Mouse (Mus musculus): ENCODE data around the gene Rtn4. TPM values are rescaled to one million over a fixed set of nuclear protein-coding genes. Genes with fewer than 3 reads are reported as not detected.

The Rtn4 gene
- total RNA-seq, 2 experiments from 2014 or later: 113 to 115 TPM

- intact Hi-C loops (cut with DNase I): no loop called here
- DNase-seq: no peak
These were observed 12.5 kb downstream of the Rtn4 start for GRCm38 (mm10) chr11:29705263-29705662.

DNA sequence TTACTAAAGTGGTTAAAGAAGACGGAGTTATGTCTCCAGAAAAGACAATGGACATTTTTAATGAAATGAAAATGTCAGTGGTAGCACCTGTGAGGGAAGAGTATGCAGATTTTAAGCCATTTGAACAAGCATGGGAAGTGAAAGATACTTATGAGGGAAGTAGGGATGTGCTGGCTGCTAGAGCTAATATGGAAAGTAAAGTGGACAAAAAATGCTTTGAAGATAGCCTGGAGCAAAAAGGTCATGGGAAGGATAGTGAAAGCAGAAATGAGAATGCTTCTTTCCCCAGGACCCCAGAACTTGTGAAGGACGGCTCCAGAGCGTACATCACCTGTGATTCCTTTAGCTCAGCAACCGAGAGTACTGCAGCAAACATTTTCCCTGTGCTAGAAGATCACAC, 14.1 kb downstream of the Rtn4 start:
- intact Hi-C loops (cut with DNase I): no loop called here

GRCm38 (mm10) chr11:29709512-29709911, 16.8 kb downstream of the Rtn4 start:
- DNase-seq: no peak
- intact Hi-C loops (cut with DNase I): no loop called here

More for the DNA sequence above, 14.1 kb downstream of the Rtn4 start:
- DNase-seq: no peak

- no peak for DNase-seq
- intact Hi-C loops (cut with DNase I): loop anchor here (5.0 kb wide), 1 partner anchor 447 kb away; no protein-coding TSS in a partner anchor
These were observed 21.4 kb downstream of the Rtn4 start for GRCm38 (mm10) chr11:29714114-29714513.

DNA sequence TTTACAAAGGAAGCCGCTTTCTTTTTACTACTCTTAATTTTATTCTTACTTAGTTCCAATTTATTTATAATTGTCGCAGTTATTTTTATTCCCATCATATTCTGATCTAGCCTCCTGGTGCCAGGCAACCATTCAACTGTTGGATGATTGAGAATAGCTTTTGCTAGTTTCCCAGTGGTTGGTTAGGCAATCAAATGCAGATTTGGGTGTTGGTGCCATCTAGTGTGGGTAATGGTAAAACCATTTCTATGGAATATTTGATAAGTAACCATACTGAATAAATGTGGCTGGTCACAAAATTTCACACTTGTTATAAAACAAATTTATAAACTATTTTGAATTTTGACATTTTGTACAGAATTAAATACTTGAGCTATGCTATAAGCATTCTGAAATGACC, 22.0 kb downstream of the Rtn4 start:
- intact Hi-C loops (cut with DNase I): loop anchor here (5.0 kb wide), 1 partner anchor 447 kb away; no protein-coding TSS in a partner anchor

GRCm38 (mm10) chr11:29715499-29715898, 22.8 kb downstream of the Rtn4 start:
- intact Hi-C loops (cut with DNase I): no loop called here

More for the DNA sequence above, 22.0 kb downstream of the Rtn4 start:
- peak in 1 of 2 experiments; percentile 21 for DNase-seq

DNA sequence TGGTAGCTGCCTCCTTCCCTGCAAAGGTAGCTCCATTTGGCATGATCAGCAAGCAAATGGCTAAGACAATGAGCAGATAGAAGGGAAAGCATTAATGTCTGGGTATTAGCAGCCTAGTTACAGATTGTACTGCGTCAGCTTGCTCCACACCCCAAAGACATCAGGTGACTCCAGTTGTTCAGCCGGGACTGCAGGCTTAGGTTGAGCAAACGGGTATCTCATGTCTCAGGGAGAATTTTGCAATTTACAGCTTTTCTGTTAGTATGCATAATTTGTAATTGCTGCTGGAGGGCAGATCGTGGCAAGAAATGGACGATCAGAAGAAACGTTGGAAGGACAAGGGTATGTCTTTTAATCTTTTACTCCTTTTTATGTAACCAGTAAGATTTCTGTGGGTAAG, 25.8 kb downstream of the Rtn4 start:
- intact Hi-C loops (cut with DNase I): no loop called here
- DNase-seq: no peak

More at GRCm38 (mm10) chr11:29715499-29715898, 22.8 kb downstream of the Rtn4 start:
- DNase-seq: no peak

DNA sequence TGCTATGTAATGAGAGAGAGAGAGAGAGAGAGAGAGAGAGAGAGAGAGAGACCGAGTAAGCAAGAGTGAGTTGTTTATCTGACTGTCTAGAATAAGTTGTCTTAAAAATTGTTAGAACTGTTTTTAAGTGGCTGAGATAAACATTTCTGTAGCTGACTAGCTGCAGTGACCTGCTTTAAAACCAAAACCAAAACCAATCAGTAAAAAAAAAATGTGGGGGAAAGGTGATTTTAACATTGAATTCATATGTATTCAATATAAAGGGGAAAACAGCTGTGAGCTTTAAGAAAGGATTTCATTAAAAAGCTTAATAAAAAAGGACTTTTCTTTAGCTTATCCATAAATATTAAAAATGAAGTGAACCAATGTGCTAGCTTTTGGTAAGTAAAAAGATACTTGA, 26.9 kb downstream of the Rtn4 start:
- intact Hi-C loops (cut with DNase I): no loop called here

GRCm38 (mm10) chr11:29724213-29724612, 31.5 kb downstream of the Rtn4 start:
- no peak for DNase-seq
- intact Hi-C loops (cut with DNase I): no loop called here

More for the DNA sequence above, 26.9 kb downstream of the Rtn4 start:
- no peak for DNase-seq

DNA sequence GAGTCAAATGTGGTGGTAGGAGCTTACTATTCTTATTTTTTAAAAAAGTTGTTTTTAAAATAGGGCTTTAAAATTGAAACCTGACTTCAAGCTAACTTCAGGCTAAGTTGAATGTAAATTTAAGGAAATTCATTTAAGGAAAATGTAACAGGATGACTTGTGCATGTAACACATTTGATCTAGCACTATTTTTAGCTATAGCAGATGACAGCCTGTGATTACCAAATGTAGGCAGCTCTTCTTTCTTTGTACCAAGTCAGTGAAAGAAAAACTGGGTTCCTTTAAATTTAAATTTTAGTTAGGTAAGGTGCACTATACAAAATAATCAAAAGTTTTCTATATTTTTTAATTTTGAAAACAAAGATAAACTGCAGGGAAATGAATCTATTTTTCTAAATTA, 32.4 kb downstream of the Rtn4 start:
- intact Hi-C loops (cut with DNase I): no loop called here
- no peak for DNase-seq

- intact Hi-C loops (cut with DNase I): no loop called here
- no peak for DNase-seq
These were observed 32.9 kb downstream of the Rtn4 start for GRCm38 (mm10) chr11:29725610-29726009.

DNA sequence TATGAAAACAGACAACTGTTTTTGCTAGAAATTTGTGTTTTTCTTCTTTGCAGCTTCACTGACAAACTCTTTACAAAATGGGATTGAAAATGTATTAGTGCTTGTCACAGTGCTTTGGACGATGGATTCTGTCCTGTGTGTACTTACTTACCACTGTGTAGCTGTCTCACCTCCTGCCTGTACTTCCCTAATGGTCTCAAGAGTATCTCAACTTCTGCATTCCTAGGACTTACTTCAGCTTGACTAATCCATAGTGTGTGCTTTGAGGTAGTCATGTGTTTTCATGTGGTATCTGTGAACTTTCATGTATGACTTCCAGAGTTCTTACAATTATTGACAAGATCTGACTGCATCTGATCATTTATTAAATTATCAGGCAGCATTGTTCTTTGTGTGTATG, 35.2 kb downstream of the Rtn4 start:
- DNase-seq: no peak

GRCm38 (mm10) chr11:29739752-29740151, 47.0 kb downstream of the Rtn4 start:
- no peak for DNase-seq
- intact Hi-C loops (cut with DNase I): no loop called here

More for the DNA sequence above, 35.2 kb downstream of the Rtn4 start:
- intact Hi-C loops (cut with DNase I): no loop called here

DNA sequence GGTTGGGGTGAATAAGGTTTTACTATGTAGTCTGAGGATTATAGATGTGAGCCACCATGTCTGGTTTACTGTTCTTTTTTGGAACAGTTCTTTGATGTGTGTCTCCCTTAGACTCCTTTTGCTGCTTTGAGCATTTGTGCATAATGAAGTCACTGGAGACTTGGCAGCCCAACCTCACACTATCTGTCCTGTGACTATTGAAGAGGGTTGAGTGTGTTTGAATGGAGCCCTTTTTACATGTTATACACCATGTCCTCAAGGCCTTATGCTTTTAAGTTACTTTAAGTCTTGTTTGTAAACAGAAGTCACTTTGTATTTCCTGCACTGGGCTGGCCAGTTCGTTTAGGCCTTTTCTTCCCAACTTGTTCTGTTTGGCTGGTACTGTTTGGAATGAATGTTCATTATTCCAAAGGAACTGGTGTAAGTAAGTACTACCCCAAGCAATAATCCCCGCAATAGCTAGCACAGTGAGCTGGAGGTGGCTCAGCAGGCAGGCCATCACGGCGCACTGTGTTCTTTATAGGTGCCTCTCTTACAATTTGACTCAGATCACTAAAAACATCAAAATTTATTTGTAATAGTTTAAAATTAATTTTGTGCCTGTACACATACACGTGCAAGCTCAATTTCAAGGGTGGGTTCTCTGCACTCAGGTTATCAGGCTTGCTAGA, 52.1 kb downstream of the Rtn4 start:
- no peak for DNase-seq
- intact Hi-C loops (cut with DNase I): no loop called here

GRCm38 (mm10) chr11:29745513-29745912, 52.8 kb downstream of the Rtn4 start:
- peak in 1 of 2 experiments; percentile 9 for DNase-seq
- intact Hi-C loops (cut with DNase I): no loop called here

- intact Hi-C loops (cut with DNase I): no loop called here
- DNase-seq: no peak
These were observed 53.5 kb downstream of the Rtn4 start for GRCm38 (mm10) chr11:29746203-29746602.

- intact Hi-C loops (cut with DNase I): no loop called here
- no peak for DNase-seq
These were observed 54.6 kb downstream of the Rtn4 start for GRCm38 (mm10) chr11:29747365-29747764.

DNA sequence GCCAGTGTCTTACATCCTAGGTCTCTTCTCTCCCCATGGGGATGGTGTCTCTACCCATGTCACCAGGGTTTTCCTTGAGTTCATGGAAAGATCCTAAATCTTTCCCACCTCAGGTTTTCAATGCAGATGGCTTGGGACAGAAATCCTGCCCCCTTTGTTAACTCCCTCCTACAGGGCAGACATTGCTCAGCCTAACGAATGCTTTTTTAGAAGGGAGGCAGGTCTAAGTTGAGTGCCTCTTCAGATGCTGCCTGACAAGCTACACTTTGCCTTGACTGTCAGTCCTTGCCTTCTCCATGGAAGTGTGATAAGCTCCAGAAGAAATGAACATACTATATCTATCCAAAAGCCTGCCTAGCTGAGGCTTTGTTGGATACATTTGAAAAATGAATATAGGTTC, 55.1 kb downstream of the Rtn4 start:
- no peak for DNase-seq
- intact Hi-C loops (cut with DNase I): no loop called here

DNA sequence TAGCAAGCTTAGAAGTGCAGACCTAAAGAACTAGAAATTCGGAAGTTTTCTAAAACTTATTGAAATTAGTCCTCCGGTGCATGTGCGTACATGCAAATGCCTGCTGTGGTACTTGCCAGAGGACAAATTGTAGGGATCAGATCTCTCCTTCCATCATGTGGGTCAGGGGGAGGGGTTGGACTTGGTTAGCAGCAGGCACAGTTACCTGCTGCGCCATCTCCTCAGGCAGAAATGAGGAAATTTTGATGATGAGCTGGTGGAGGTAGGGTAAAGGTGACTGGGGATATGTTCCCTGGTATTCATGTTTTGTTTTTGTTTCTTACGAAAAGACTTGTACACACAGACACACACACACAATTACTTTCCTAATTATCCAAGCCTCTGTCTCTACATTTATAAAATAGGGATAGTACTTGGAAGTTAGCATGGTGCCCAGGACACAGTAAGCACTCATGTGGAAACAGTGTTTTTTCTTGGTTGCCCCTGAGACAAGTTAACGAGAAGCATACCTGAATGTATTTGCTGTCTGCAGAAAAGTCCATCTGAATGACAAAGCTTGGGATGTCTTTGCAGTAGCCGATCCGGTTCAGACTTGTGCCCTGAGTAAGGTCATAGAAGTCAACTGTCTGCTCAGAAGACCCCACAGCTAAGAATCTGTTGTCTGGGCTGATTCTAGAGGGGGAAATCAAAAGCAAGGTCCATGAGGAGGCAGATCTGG, 56.2 kb downstream of the Rtn4 start:
- intact Hi-C loops (cut with DNase I): no loop called here
- no peak for DNase-seq

DNA sequence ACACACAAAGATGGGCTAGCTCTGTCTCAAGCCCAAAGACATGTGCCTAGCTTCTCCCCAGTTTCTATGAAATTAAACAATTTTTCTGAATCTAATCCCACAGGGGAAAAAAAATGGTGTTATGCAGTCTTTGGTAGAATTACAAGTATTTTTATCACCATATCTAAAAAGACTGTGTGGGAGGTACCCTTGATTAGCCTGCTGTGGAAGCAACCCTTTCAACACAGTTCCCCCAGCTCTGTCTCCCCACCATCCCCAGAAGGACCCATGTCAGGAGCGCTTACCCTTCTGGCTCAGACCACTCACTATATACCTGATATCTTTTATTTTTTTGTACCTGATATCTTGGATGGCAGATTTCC, 56.7 kb downstream of the Rtn4 start:
- DNase-seq: no peak
- intact Hi-C loops (cut with DNase I): no loop called here

DNA sequence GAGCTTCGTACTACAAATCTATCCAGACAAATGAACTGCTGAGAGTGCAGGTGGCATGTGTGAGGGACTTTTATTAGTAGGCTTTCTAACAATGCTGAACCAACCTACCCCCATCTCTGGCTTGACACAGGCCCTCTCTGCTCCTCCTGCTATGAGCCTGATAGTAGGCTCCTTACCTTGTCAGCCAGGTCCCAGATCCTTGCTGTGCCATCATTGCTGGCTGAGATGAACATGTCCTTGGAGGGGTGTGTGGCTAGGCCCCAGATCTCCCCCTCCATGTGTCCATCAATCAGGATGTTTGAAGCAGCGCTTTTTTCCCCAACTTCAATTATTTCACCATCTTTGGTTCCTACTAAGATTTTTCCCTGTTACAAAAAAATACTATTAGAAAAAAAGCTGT, 58.3 kb downstream of the Rtn4 start:
- intact Hi-C loops (cut with DNase I): no loop called here
- DNase-seq: no peak

Data from heart, postnatal 14 days (tissue).